Mouse (Mus musculus): ENCODE results near the gene Fbxo48. TPM values are rescaled to one million over a fixed set of nuclear protein-coding genes. Genes with fewer than 3 reads are reported as not detected.

Fbxo48 gene
- total RNA-seq, 2 experiments from 2014 or later: 0.98 to 2.1 TPM

Other genes with a start within 250 kb of the Fbxo48 start
- 10 to 100 TPM; 19.6 to 22.5 TPM for gene Egfr, start 199.2 kb upstream of the Fbxo48 start, total RNA-seq (2021)
- gene Cnrip1, start 100.2 kb downstream of the Fbxo48 start, total RNA-seq (2021): 100 to 1,000 TPM; 154 to 175 TPM
- gene Plek, start 101.0 kb downstream of the Fbxo48 start, total RNA-seq (2021): 1 to 10 TPM; 4.5 to 4.6 TPM
- gene Ppp3r1, start 207.9 kb downstream of the Fbxo48 start, total RNA-seq (2021): 100 to 1,000 TPM; 423 to 437 TPM
- gene Wdr92, start 230.7 kb downstream of the Fbxo48 start, total RNA-seq (2021): 1 to 10 TPM; 6.3 to 7.5 TPM

All from layer of hippocampus, postnatal 10 days (tissue).